Comparison of ENCODE assay signal across 11 mouse cellular contexts in genomic region chr2:119760251-119760650, GRCm38 (mm10). TPM values are rescaled to one million over a fixed set of nuclear protein-coding genes. Genes with fewer than 3 reads are reported as not detected.
DNase-seq lines count a peak whose midpoint lies in the region; ATAC-seq and TF ChIP-seq lines count a peak whose summit lies in the region.
"Had no signal": no experiment of that assay in that cellular context is flagged by ENCODE, and none has a peak within 500 bp of the region (broad histone marks: within the 10 kb centered on the region; RNA-seq: fewer than 3 reads in every experiment).

Ltk (minus strand) TSS chr2:119760431.

- no peak for DNase-seq in kidney, adult 2 months
- no peak for DNase-seq in spleen, adult 2 months (ENCODE audit: low read depth in 1 of 2, low spot score in 2 of 2)
- DNase-seq in spleen, postnatal 14 days (ENCODE audit: low spot score in 2 of 2), result no peak
- DNase-seq in stomach, postnatal 0 days (ENCODE audit: low spot score), result no peak
- DNase-seq in urinary bladder, postnatal 25 days (ENCODE audit: low spot score), result no peak
- DNase-seq in adipocyte (ENCODE audit: low spot score), result no peak
- DNase-seq: cerebellum, adult 18-20 months; gastrocnemius, adult 2 months; lung, adult 2 months had no signal

- no peak for TF ChIP-seq POLR2A in kidney, adult 2 months (IDR thresholded peaks at IDR 0.05; ENCODE audit: low read depth, low read length)
- no peak for TF ChIP-seq POLR2A in spleen, adult 2 months (IDR thresholded peaks at IDR 0.05; ENCODE audit: low read depth, low read length)

- H3K4me3 ChIP-seq in kidney, embryonic 14.5 days (ENCODE audit: low read length), result 0 out of 2 replicates have a peak within 1 kb of the TSS, but pooled peaks have one; percentile 63
- no peak within 1 kb of the TSS for H3K4me3 ChIP-seq in kidney, adult 2 months (ENCODE audit: insufficient read depth, low read depth, low read length)
- no peak within 1 kb of the TSS for H3K4me3 ChIP-seq in spleen, adult 2 months (ENCODE audit: extremely low read depth, insufficient read depth, insufficient read length)
- H3K4me3 ChIP-seq in intestine, embryonic 15.5 days (replicated peaks), result no peak within 1 kb of the TSS
- H3K4me3 ChIP-seq in stomach, postnatal 0 days (ENCODE audit: low read depth, low read length), result no peak within 1 kb of the TSS

- 13% methylated on average over 9 of the region's 9 CpGs for WGBS in kidney, embryonic 14.5 days
- WGBS in kidney, adult 2 months, result 34% methylated on average over 9 of the region's 9 CpGs
- 45% methylated on average over 9 of the region's 9 CpGs for WGBS in spleen, adult 2 months
- WGBS in intestine, embryonic 15.5 days, result 12% methylated on average over 9 of the region's 9 CpGs
- 14% methylated on average over 9 of the region's 9 CpGs for WGBS in stomach, postnatal 0 days

- H3K4me1 ChIP-seq in kidney, embryonic 14.5 days (ENCODE audit: control insufficient read depth, insufficient read depth, low read length), result 0 out of 2 replicates have a peak, but pooled peaks cover 12% of the 10 kb centered on the region
- H3K4me1 ChIP-seq in kidney, adult 2 months (ENCODE audit: control insufficient read depth, insufficient read depth, low read length), result peaks cover 4% of the 10 kb centered on the region; the same call in 1 of the 2 replicates
- H3K4me1 ChIP-seq in spleen, adult 2 months (ENCODE audit: control insufficient read depth, insufficient read depth, insufficient read length), result peaks cover 12% of the 10 kb centered on the region; the same call in 1 of the 2 replicates
- H3K4me1 ChIP-seq in intestine, embryonic 15.5 days (replicated peaks), result peaks cover 16% of the 10 kb centered on the region
- H3K4me1 ChIP-seq in stomach, postnatal 0 days (replicated peaks; ENCODE audit: control insufficient read depth, insufficient read depth), result no peaks in the 10 kb centered on the region

- TF ChIP-seq CTCF in kidney, adult 2 months (conservative IDR thresholded peaks at IDR 0.05; ENCODE audit: insufficient read depth, insufficient read length, low read depth, low read length), result no peak
- TF ChIP-seq CTCF in spleen, adult 2 months (IDR thresholded peaks at IDR 0.05; ENCODE audit: extremely low read depth, insufficient read depth, insufficient read length, insufficient replicate concordance), result no peak
- no peak for TF ChIP-seq CTCF in stomach, postnatal 0 days (IDR thresholded peaks at IDR 0.05; ENCODE audit: low read depth)

- no peak for ATAC-seq in kidney, embryonic 14.5 days (ENCODE audit: low FRiP score, low TSS enrichment)
- peak; percentile 14; the same call in 1 of the 2 replicates for ATAC-seq in intestine, embryonic 15.5 days
- ATAC-seq in stomach, postnatal 0 days (ENCODE audit: low FRiP score, low TSS enrichment), result peak; percentile 63

- H3K36me3 ChIP-seq in kidney, embryonic 14.5 days (ENCODE audit: control insufficient read depth, insufficient read depth, low read length), result peaks cover 13% of the 10 kb centered on the region
- no peaks in the 10 kb centered on the region for H3K36me3 ChIP-seq in kidney, adult 2 months (ENCODE audit: control insufficient read depth, insufficient read depth, low read length)
- H3K36me3 ChIP-seq in spleen, adult 2 months (ENCODE audit: control insufficient read depth, insufficient read depth, low read length), result 0 out of 2 replicates have a peak, but pooled peaks cover 6% of the 10 kb centered on the region
- H3K36me3 ChIP-seq in intestine, embryonic 15.5 days, result peaks cover 9% of the 10 kb centered on the region; the same call in 1 of the 2 replicates
- no peaks in the 10 kb centered on the region for H3K36me3 ChIP-seq in stomach, postnatal 0 days (ENCODE audit: control insufficient read depth, insufficient read depth, low read length)

- no peak within 1 kb of the TSS for H3K9ac ChIP-seq in kidney, embryonic 14.5 days (ENCODE audit: low read depth, low read length)
- H3K9ac ChIP-seq in intestine, embryonic 15.5 days, result no peak within 1 kb of the TSS
- no peak within 1 kb of the TSS for H3K9ac ChIP-seq in stomach, postnatal 0 days (ENCODE audit: low read length)

- peaks cover 48% of the 10 kb centered on the region for H3K27me3 ChIP-seq in kidney, embryonic 14.5 days (ENCODE audit: control insufficient read depth, insufficient read depth, low read length)
- H3K27me3 ChIP-seq in kidney, adult 2 months (replicated peaks; ENCODE audit: control insufficient read depth, insufficient read depth, low read length), result peaks cover 2% of the 10 kb centered on the region
- peaks cover 12% of the 10 kb centered on the region for H3K27me3 ChIP-seq in spleen, adult 2 months (ENCODE audit: control insufficient read depth, insufficient read depth, low read length)
- H3K27me3 ChIP-seq in intestine, embryonic 15.5 days (replicated peaks), result peaks cover 43% of the 10 kb centered on the region
- peaks cover 9% of the 10 kb centered on the region; the same call in 1 of the 2 replicates for H3K27me3 ChIP-seq in stomach, postnatal 0 days (ENCODE audit: control insufficient read depth, insufficient read depth, low read length)

- no peak within 1 kb of the TSS for H3K4me2 ChIP-seq in kidney, embryonic 14.5 days (replicated peaks; ENCODE audit: low read depth, low read length)
- H3K4me2 ChIP-seq in intestine, embryonic 15.5 days (replicated peaks), result peak within 1 kb of the TSS; percentile 99
- no peak within 1 kb of the TSS; the same call in 1 of the 2 replicates for H3K4me2 ChIP-seq in stomach, postnatal 0 days (replicated peaks; ENCODE audit: low read depth)

- no peak within 1 kb of the TSS for H3K27ac ChIP-seq in kidney, embryonic 14.5 days (ENCODE audit: low read depth, low read length)
- no peak within 1 kb of the TSS for H3K27ac ChIP-seq in kidney, adult 2 months (ENCODE audit: insufficient read depth, low read depth, low read length)
- no peak within 1 kb of the TSS for H3K27ac ChIP-seq in spleen, adult 2 months (ENCODE audit: insufficient read depth, low read length)
- H3K27ac ChIP-seq in intestine, embryonic 15.5 days, result no peak within 1 kb of the TSS
- H3K27ac ChIP-seq in stomach, postnatal 0 days (replicated peaks), result no peak within 1 kb of the TSS
- H3K27ac ChIP-seq: gastrocnemius, adult 2 months had no signal

- no peak for TF ChIP-seq EP300 in stomach, postnatal 0 days (optimal IDR thresholded peaks at IDR 0.05)

- H3K9me3 ChIP-seq in kidney, embryonic 14.5 days (ENCODE audit: control insufficient read depth, low read length), result no peaks in the 10 kb centered on the region
- no peaks in the 10 kb centered on the region for H3K9me3 ChIP-seq in intestine, embryonic 15.5 days
- H3K9me3 ChIP-seq in stomach, postnatal 0 days (ENCODE audit: control insufficient read depth, low read length), result no peaks in the 10 kb centered on the region

RNA-seq across cellular contexts. Expression of gene Ltk, which starts in this region (rescaled TPM):
- 0.50 and 0.72 TPM in 2 replicates for polyA plus RNA-seq in kidney, embryonic 14.5 days (2014; fragmentation: Nextera tagmentation; extraction: Ambion mirVana)
- polyA plus RNA-seq in kidney, adult 2 months (2012; rRNA removed), result 2.0 and 2.6 TPM in 2 replicates
- polyA plus RNA-seq in spleen, adult 2 months (2012; rRNA removed), result 9.0 and 15.0 TPM in 2 replicates
- 0.87 and 1.4 TPM in 2 replicates for polyA plus RNA-seq in intestine, embryonic 15.5 days (2015; fragmentation: Nextera tagmentation; extraction: Ambion mirVana)
- polyA plus RNA-seq in stomach, postnatal 0 days (2015; fragmentation: Nextera tagmentation; extraction: Ambion mirVana), result 2.2 and 2.3 TPM in 2 replicates
